Mouse (Mus musculus): ENCODE measurements at regions not wholly inside any gene's neighbourhood (a gene's known extent, or its start where the extent isn't known, plus 50 kb on each side); places are given as distances from the start of the nearest gene placed in this dataset.

GRCm38 (mm10) chr5:101445792-101446191 lies 219.0 kb downstream of the Nkx6-1 start:
- TF ChIP-seq CTCF (IDR thresholded peaks at IDR 0.05) (no peak), POLR2A (IDR thresholded peaks at IDR 0.05; ENCODE audit: insufficient read depth, low read depth, low read length) (no peak), EP300 (IDR thresholded peaks at IDR 0.05; ENCODE audit: insufficient read depth, low read depth, low read length) (no peak)
